Mouse (Mus musculus) left cerebral cortex, adult 11 months (tissue): ENCODE results near the gene Eprs.

ENCODE experiments used
- DNase-seq: peaks from one replicate; pipeline ENCODE4 v3.0.0; 2022; ENCODE audit warnings: low spot score

Gene Eprs

DNA sequence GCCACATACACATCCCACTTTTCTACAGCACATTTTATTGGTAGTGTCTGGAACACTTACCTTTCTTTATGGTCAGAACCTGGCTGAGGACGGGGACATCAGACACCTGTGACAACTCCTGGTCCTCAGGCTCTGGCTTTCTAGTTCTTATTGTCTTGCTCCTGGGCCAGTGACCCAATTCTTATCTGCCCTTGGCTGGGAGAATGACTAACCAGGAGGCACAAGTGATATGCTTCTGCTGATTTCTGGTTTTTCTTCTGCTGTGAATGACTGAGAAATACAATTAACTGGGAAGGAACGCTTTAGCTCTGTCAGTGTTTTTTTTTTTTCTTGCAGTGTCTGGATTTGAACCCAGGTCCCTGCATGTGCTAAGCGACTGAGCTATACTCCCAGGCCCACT lies 88.7 kb downstream of the Eprs start:
- DNase-seq: no peak

- DNase-seq: no peak
Measured at GRCm38 (mm10) chr1:185452461-185452860, 89.6 kb downstream of the Eprs start.

DNA sequence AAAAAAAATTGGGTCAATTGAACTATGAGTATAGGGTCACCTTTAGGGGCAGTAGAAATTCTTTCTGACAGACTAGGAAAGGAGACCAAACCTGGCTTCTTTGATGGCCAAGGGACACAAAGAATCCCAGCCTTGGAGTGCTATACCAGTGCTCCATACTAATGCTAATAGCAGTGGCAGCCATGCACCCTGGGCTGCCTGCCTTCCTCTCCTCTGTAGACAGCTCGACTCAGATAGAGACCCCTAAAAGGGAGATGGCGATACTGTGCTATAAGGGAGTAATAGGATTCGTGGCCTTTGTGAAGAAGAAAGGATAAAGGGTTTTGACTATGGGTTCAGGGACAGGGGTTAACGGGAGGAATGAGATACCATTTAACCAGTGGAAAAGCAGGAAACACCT lies 91.3 kb downstream of the Eprs start:
- DNase-seq: no peak

GRCm38 (mm10) chr1:185454575-185454954 lies 91.7 kb downstream of the Eprs start, which contains the start of gene Slc30a10:
Gene Slc30a10 (plus strand): TSS chr1:185454848.
- no peak for DNase-seq

GRCm38 (mm10) chr1:185454955-185455701 lies 92.3 kb downstream of the Eprs start:
- DNase-seq: no peak

GRCm38 (mm10) chr1:185456327-185456726 lies 93.5 kb downstream of the Eprs start:
- no peak for DNase-seq

- no peak for DNase-seq
Measured at GRCm38 (mm10) chr1:185460096-185460495, 97.3 kb downstream of the Eprs start.

GRCm38 (mm10) chr1:185462889-185463288 lies 100.0 kb downstream of the Eprs start:
- DNase-seq: no peak

GRCm38 (mm10) chr1:185469551-185470021 lies 106.7 kb downstream of the Eprs start:
- no peak for DNase-seq

DNA sequence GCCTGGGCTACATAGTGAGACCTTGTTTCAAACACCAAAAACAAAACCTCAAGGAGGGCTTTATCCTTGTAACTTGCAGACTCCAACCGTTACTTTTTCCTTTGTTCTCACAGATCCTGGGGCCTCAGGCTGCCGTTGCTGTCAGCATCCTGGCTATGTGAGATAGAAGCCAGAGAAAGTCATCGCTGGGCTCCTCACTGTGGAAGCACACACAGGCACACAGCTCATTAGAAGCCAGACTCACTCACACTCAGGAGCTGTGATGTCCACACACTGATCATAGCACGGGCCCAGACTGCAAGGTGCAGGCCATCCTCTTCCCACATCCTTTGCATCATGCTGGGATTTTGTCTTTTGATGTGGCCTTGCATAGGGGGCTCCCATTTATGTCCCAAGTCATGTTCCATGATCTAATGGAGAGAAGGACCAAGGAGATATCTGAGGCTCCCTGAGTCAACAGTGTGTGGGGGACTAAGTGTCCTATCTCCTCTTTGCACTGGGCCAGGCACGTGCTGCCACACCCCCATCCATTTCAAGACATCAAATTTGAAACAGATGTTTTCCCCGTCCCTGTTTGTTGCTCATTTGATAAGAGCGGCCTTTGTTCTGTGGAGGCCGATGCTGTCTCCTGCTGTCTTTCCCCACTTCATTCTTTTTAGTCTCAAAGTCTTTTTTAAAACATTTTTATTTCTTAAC lies 109.3 kb downstream of the Eprs start:
- no peak for DNase-seq

GRCm38 (mm10) chr1:185472730-185473129 lies 109.9 kb downstream of the Eprs start:
- DNase-seq: no peak

GRCm38 (mm10) chr1:185473437-185473836 lies 110.6 kb downstream of the Eprs start:
- no peak for DNase-seq
